Mouse (Mus musculus) liver, embryonic 11.5 days (tissue): ENCODE results near the gene Tcl1b2. TPM values are rescaled to one million over a fixed set of nuclear protein-coding genes. Genes with fewer than 3 reads are reported as not detected.
"Not testable (repeated sequence)": the region's sequence is repeated elsewhere in the genome, so short reads cannot be mapped to it uniquely, and the experiment has no call there.

ENCODE experiments used
- ATAC-seq: fragments of 200-750 bp; cut with Nextera tagmentation; replicated peaks from 2 replicates; pipeline ENCODE4 v1.8.0; 2017; ENCODE audit warnings: moderate number of reproducible peaks, mild to moderate bottlenecking, moderate TSS enrichment, moderate library complexity; ENCODE audit not compliant: low FRiP score
- DNase-seq: peaks from one replicate; pipeline ENCODE4 v3.0.0-alpha.2; 2017; ENCODE audit warnings: low spot score
- H3K27ac ChIP-seq: fragments of 300-500 bp; sonication (generic); 2 replicates; pipeline ENCODE4 v1.5.1; 2014; ENCODE audit warnings: mild to moderate bottlenecking, low read depth, low read length, control low read depth
- H3K27me3 ChIP-seq: fragments of 300-500 bp; sonication (generic); replicated peaks from 2 replicates; pipeline ENCODE4 v1.6.1; 2014; ENCODE audit warnings: low read length, mixed read lengths; ENCODE audit not compliant: control insufficient read depth, insufficient read depth
- H3K36me3 ChIP-seq: fragments of 300-500 bp; sonication (generic); 2 replicates; pipeline ENCODE4 v1.6.1; 2014; ENCODE audit warnings: mild to moderate bottlenecking, low read length, moderate library complexity, mixed read lengths; ENCODE audit not compliant: control insufficient read depth, insufficient read depth
- H3K4me1 ChIP-seq: fragments of 300-500 bp; sonication (generic); replicated peaks from 2 replicates; pipeline ENCODE4 v1.6.1; 2014; ENCODE audit warnings: low read length, mixed read lengths; ENCODE audit not compliant: control insufficient read depth, insufficient read depth
- H3K4me2 ChIP-seq: fragments of 300-500 bp; sonication (generic); 2 replicates; pipeline ENCODE4 v1.6.1; 2014; ENCODE audit warnings: mild to moderate bottlenecking, control low read depth, moderate library complexity
- H3K4me3 ChIP-seq: fragments of 300-500 bp; sonication (generic); 2 replicates; pipeline ENCODE4 v1.5.1; 2014; ENCODE audit warnings: low read depth, low read length, control low read depth
- H3K9ac ChIP-seq: fragments of 300-500 bp; sonication (generic); 2 replicates; pipeline ENCODE4 v1.6.1; 2014; ENCODE audit warnings: low read depth, low read length, control low read depth
- H3K9me3 ChIP-seq: fragments of 300-500 bp; sonication (generic); 2 replicates; pipeline ENCODE4 v1.6.1; 2016; ENCODE audit warnings: low read length, inconsistent platforms, mixed read lengths; ENCODE audit not compliant: control insufficient read depth
- WGBS: fragments of 180-500 bp; shearing (Covaris S2); extraction: QIAGEN DNeasy Blood & Tissue Kit; methylation state at CpG from one replicate; pipeline ENCODE4 v1.1.7; 2014; 5-methylcytosine and 5-hydroxymethylcytosine counted together
- polyA plus RNA-seq: library from polyadenylated mRNA; unstranded; fragments of >200 nt; fragmentation: Nextera tagmentation; extraction: Ambion mirVana; gene quantifications from 2 replicates; pipeline ENCODE4 v1.2.1, GENCODE M21; 2014

The Tcl1b2 gene
- polyA plus RNA-seq, 1 experiment from 2014 or later: not detected

DNA sequence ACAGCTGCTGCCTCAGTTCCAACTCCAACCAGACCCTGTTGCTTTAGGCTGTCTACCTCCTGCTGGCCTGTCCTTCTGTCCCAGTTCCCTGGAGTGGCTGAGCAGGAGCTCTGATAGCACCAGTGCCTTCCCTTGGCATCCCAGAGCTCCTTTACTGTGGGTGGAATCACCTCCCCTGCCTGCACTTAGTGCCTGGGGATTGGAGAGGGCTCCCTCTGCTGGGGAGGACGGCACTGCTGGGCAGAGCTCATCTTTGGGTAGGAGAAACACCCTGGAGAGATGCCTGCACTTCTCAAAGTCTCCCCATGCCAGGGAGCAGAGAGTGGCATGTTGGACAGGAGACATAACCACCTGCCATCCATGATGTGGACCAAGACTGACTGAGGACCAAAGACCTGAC lies 886 bp upstream of the Tcl1b2 start:
- 22% methylated on average over 1 of the region's 1 CpGs for whole genome bisulfite sequencing
- not testable (repeated sequence) for H3K9ac ChIP-seq, H3K27me3 ChIP-seq, H3K27ac ChIP-seq, H3K9me3 ChIP-seq, ATAC-seq, H3K36me3 ChIP-seq, DNase-seq, H3K4me2 ChIP-seq, H3K4me3 ChIP-seq, H3K4me1 ChIP-seq

GRCm38 (mm10) chr12:105155286-105155685 lies 9.5 kb downstream of the Tcl1b2 start:
- not testable (repeated sequence) for H3K4me2 ChIP-seq, DNase-seq, H3K4me3 ChIP-seq, H3K9me3 ChIP-seq, ATAC-seq, H3K4me1 ChIP-seq, H3K27ac ChIP-seq, H3K36me3 ChIP-seq, H3K27me3 ChIP-seq, H3K9ac ChIP-seq
- 59% methylated on average over 4 of the region's 4 CpGs for WGBS

- no peak for ATAC-seq
- no peak overlapping the region for H3K9ac ChIP-seq
- WGBS: 62% methylated on average over 6 of the region's 6 CpGs
- no peaks in the 10 kb centered on the region for H3K9me3 ChIP-seq
- H3K4me3 ChIP-seq: no peak overlapping the region
- no peak overlapping the region for H3K27ac ChIP-seq
- no peak for DNase-seq
- no peaks in the 10 kb centered on the region for H3K36me3 ChIP-seq
- H3K4me1 ChIP-seq: no peaks in the 10 kb centered on the region
- no peaks in the 10 kb centered on the region for H3K27me3 ChIP-seq
- H3K4me2 ChIP-seq: no peak overlapping the region
Observed at GRCm38 (mm10) chr12:105158842-105159241, 13.0 kb downstream of the Tcl1b2 start.

DNA sequence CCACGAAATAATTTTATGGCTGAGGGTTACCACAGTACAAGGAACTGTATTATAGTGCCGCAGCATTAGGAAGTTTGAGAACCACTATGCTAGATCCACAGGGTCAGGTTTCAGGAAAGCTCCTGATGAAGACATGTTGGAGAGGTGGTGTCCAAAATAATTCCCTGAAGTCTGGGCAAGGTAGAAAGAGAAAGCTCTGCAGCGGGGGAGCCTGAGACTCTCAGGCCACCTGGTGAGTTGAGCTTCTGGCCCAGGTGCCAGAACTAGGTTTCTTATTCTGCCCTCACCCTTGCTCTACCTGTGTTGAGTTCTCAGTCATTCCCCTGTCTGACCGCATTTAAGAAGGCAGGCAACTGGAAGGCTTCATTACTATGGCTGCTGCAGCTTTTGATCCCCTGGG lies 13.6 kb downstream of the Tcl1b2 start, which contains the start of gene Tcl1b1:
TSS of gene Tcl1b1 (plus strand) at position 301 of the 400 bp plus-strand sequence.
- DNase-seq (no peak), ATAC-seq (no peak)
- no peak within 1 kb of the TSS for H3K9ac ChIP-seq
- H3K36me3 ChIP-seq: no peaks in the 10 kb centered on the region
- H3K27ac ChIP-seq: no peak within 1 kb of the TSS
- H3K4me2 ChIP-seq: no peak within 1 kb of the TSS
- no peaks in the 10 kb centered on the region for H3K9me3 ChIP-seq
- H3K4me1 ChIP-seq: no peaks in the 10 kb centered on the region
- H3K4me3 ChIP-seq: no peak within 1 kb of the TSS
- no peaks in the 10 kb centered on the region for H3K27me3 ChIP-seq
- 71% methylated on average over 4 of the region's 4 CpGs for WGBS

DNA sequence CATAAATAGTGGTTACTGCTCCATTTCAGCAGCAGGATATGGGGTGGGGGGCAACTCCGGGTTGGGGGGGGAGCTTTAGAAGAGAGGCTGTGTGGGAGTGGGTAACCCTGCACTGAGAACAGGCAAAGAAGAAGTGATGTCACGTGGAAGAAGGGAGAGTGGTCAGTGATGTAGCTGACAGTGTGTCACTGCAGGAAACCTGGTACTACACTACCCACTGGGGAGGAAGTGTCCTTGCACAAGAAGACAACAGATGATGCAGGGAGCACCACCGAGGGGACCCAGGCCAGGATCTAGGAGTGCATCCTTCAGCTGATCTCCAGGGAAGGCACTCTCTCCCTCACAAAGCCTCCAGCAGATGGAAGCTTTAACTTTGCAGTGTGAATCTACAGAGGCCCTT lies 20.9 kb downstream of the Tcl1b2 start:
- H3K9ac ChIP-seq: no peak overlapping the region
- WGBS: 57% methylated on average over 3 of the region's 3 CpGs
- H3K27ac ChIP-seq: no peak overlapping the region
- H3K27me3 ChIP-seq: no peaks in the 10 kb centered on the region
- no peak overlapping the region for H3K4me3 ChIP-seq
- no peaks in the 10 kb centered on the region for H3K9me3 ChIP-seq
- H3K4me1 ChIP-seq: no peaks in the 10 kb centered on the region
- no peak overlapping the region for H3K4me2 ChIP-seq
- no peaks in the 10 kb centered on the region for H3K36me3 ChIP-seq
- no peak for ATAC-seq
- DNase-seq: no peak

- Histone ChIP-seq H3K4me3 (no peak overlapping the region), H3K4me1 (no peaks in the 10 kb centered on the region), H3K27me3 (no peaks in the 10 kb centered on the region), H3K9ac (no peak overlapping the region), H3K9me3 (no peaks in the 10 kb centered on the region), H3K36me3 (no peaks in the 10 kb centered on the region), H3K4me2 (no peak overlapping the region), H3K27ac (no peak overlapping the region)
- WGBS: 60% methylated on average over 2 of the region's 2 CpGs
- no peak for DNase-seq
- no peak for ATAC-seq
Observed at GRCm38 (mm10) chr12:105173366-105173765, 27.6 kb downstream of the Tcl1b2 start.

- WGBS: 17% methylated on average over 2 of the region's 2 CpGs
- H3K9ac ChIP-seq, H3K4me2 ChIP-seq, H3K36me3 ChIP-seq, H3K27me3 ChIP-seq, H3K27ac ChIP-seq, H3K9me3 ChIP-seq, H3K4me1 ChIP-seq, H3K4me3 ChIP-seq, DNase-seq, ATAC-seq: not testable (repeated sequence)
Observed at GRCm38 (mm10) chr12:105174318-105174717, 28.5 kb downstream of the Tcl1b2 start.

DNA sequence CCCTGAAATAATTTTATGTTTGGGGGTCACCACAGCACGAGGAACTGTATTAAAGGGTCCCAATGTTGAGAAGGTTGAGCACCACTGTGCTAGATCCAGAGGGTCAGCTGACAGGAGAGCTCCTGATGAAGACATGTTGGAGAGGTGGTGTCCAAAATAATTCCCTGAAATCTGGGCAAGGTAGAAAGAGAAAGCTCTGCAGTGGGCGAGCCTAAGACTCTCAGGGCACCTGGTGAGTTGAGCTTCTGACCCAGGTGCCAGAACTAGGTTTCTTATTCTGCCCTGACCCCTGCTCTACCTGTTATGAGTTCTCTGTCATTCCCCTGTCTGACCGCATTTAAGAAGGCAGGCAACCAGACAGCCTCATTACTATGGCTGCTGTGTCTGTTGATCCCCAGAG lies 30.2 kb downstream of the Tcl1b2 start, which contains the start of gene Tcl1b5:
TSS of gene Tcl1b5 (plus strand) at position 301 of the 400 bp plus-strand sequence.
- not testable (repeated sequence) for H3K4me3 ChIP-seq, DNase-seq, H3K36me3 ChIP-seq, H3K27ac ChIP-seq, H3K27me3 ChIP-seq, H3K4me1 ChIP-seq, H3K9me3 ChIP-seq, ATAC-seq, H3K4me2 ChIP-seq, H3K9ac ChIP-seq
- 54% methylated on average over 3 of the region's 3 CpGs for WGBS

GRCm38 (mm10) chr12:105181040-105181644 lies 35.3 kb downstream of the Tcl1b2 start:
- not testable (repeated sequence) for H3K27me3 ChIP-seq, H3K9ac ChIP-seq, H3K36me3 ChIP-seq, H3K4me3 ChIP-seq, H3K4me2 ChIP-seq, H3K27ac ChIP-seq, H3K9me3 ChIP-seq, DNase-seq, ATAC-seq, H3K4me1 ChIP-seq
- 45% methylated on average over 4 of the region's 4 CpGs for WGBS
